Mouse (Mus musculus): ENCODE measurements at regions not wholly inside any gene's neighbourhood (a gene's known extent, or its start where the extent isn't known, plus 50 kb on each side); places are given as distances from the start of the nearest gene placed in this dataset.

GRCm38 (mm10) chr9:87452571-87452970 lies 197.2 kb upstream of the Cep162 start:
- DNase-seq, result no peak

DNA sequence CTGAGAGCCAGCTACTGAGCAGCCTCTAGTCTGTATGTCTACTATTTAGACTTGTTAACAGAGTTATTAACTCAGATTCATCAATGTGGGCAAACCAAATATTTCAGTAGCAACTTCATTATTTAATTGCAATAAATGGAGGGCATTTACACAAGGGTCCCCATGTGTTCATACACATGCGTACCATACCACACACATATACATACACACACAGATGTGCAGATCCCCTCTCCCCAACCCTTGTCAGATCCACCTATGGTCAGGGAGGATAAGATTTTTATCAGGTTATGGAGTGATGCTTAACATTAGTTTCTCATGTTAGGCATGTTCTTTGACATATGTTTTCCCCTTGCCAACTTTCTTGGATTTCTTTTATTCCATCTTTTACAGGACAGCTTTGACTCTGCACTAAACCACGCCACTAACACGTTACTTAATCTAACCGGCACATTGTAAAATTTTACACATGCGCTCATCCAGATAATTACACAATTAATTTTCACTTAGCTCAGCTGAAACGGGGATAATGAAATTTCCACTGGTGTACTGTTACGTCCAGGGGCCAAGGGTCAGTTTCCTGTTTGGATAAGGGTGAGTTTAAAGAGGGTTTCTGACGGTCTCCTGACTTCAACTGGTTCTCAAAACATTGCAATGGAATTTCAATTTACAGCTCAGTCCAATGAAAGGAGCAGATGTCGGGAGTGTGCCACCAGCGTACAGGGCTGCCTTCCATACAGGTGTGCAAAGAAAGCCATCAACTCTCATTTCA lies 188.3 kb upstream of the Cep162 start:
- no peak for DNase-seq

DNA sequence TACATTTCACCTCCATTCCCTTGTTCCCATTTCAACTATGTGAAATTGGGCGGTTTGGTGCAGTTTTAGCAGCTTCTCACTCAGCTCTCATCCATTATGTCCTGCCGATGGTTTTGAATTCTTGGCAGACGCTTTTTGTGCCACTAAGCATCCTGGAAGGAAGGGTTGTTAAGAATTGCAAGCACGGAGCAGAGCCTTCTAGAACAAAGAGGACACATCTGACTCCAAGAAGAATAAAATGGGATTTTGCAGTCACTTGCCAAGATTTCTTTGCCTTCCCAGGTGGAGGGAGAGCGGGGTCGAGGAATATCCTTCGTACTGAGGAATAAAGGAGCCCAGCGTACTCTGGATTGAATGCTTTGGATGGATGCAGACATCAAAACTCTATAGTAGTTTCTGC lies 176.7 kb upstream of the Cep162 start:
- DNase-seq, result no peak

- DNase-seq, result no peak
These were observed 176.2 kb upstream of the Cep162 start for GRCm38 (mm10) chr9:87431523-87431922.

DNA sequence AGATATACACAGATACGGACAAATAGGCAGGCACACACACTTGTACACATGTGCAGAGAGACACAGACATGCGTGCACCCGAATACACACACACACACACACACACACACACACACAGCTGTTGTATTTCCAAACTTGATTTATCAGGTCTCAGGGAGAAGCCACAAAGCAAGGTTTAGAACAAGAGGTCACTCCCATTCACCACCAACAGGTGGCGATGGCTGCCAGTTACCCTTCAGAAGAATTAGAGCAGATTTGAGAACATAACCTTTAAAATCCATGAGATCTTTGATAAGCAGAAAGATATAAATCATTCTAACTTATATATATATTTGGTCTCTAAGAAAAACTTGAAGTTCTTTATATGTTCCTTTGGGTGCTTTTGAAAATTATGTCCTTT lies 169.9 kb upstream of the Cep162 start:
- peak; percentile 5 to 15 for DNase-seq

GRCm38 (mm10) chr9:87421175-87421574 lies 165.8 kb upstream of the Cep162 start:
- DNase-seq, result no peak

DNA sequence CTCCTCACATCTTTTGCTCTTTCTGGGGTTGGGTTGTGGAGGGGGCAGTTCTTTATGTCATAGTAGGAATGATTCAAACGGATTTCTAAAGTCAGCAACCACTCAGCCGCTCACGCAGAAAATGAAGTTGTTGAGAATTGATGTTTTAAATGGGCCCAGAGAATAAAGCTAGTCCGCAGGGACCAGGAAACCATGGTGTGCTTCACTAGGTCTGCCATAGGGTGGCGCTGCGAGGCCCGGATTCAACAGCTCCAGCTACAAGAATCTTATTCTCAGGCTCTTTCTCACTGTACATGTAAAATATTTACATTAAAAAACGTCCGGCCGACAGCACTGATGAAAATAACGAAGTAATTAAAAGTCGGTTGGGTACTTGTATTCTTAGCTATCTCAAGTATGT lies 164.0 kb upstream of the Cep162 start:
- peak; percentile 15 to 28 for DNase-seq

GRCm38 (mm10) chr9:87412894-87413293 lies 157.6 kb upstream of the Cep162 start:
- DNase-seq, result no peak

- DNase-seq, result no peak
These were observed 155.7 kb upstream of the Cep162 start for GRCm38 (mm10) chr9:87411044-87411443.

- no peak for DNase-seq
These were observed 154.4 kb upstream of the Cep162 start for GRCm38 (mm10) chr9:87409736-87410135.

GRCm38 (mm10) chr9:87408805-87409204 lies 153.5 kb upstream of the Cep162 start:
- DNase-seq, result no peak

GRCm38 (mm10) chr9:87406476-87406875 lies 151.1 kb upstream of the Cep162 start:
- DNase-seq, result no peak

DNA sequence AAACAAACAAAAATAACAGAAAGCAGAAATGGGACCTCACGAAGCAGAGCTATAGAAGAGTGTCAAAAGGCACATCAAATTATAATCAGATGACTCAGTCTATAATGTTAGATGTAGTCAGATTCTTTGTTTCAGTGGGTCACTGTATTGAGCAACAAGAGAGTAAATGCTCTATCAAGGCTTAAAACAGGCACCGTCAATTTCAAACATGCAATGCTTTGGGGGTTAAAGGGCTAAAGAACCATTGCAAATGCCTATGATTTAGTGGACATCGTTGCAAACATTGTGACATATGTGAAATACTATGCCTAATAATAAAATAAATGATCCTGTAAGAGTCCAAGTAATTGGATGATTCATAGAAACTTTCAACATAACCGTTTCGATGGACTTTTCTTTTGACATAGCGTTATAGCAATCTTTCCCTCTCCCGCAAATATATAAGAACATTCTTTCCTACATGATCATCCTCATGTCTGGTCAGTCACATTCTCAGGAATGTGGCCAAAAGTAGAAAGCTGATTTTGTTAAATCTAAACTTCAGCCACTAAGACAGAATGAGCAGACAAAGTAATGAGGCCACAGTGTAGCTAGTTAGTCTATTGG lies 149.9 kb upstream of the Cep162 start:
- DNase-seq, result no peak

DNA sequence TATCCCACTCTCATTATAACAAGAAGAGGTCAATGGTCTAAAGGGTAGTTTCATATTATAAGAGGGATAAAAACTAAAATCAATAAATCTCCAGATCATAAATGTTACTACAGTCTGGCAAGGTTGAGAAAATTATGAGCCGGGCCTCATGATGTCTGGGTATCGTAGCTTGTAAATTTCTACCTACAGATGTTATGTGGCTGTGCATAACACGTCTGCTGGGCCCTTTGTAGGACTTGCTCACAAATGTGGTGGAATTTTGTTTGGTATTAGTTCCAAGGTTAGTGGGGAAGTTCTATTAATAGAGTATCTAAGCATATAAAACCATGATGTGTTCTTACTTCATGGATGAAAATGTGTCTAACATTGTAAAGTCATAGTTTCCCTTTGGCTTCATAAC lies 146.7 kb upstream of the Cep162 start:
- no peak for DNase-seq

DNA sequence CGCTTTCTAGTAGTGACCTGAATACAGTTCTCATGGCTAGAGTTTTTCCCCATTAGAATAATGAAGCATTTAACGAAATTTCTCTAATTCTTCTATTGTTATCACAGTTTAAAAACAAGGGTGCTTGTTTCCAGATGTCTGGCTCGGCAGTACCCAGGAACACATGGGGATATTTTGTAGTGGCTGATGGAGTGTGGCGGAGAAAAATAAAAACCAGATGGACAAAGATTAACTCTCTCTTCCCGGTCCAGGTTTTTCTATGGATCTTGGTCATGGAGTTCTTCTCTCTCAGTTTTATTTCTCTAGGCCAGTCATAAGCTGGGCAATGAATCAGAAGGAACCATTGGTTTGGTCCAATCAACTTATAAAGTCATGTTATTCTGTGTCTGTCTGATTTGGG lies 132.2 kb upstream of the Cep162 start:
- no peak for DNase-seq

DNA sequence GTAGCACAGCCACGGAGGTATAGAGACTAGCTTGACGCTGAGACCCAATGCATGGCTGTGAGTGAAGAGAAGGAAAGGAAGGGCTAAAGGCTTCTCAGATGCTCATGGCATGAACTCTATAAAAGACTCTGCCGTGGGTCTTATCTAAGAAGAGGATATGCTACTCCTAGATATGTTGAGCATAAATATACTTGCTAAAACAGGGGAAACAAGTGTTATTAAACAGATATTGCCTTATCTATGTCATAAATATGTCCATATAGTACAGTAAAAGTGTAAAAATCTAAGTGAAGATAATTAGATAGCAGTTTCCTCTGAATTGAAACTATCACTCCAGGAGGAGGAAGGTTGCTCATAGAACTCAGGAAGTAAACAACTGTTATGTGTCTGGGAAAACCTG lies 128.2 kb upstream of the Cep162 start:
- DNase-seq, result no peak

DNA sequence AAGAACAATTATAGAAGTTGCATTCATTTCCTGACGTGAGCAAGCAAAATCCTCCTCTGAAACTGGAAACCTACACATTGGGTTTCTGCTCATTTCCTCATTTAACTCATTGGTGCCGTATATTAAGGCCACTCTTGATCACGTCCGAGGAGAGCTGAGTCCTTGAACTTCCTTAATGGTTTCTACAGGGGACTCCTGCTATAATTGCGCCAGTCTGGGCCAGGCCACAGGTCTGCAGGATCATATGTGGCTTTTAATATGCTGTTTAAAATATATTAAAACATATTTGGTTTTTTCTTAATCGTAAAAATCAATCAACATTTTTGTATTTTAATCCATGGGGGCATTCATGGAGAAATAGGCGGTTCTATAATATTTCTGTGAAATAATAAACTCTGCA lies 122.6 kb upstream of the Cep162 start:
- no peak for DNase-seq

DNA sequence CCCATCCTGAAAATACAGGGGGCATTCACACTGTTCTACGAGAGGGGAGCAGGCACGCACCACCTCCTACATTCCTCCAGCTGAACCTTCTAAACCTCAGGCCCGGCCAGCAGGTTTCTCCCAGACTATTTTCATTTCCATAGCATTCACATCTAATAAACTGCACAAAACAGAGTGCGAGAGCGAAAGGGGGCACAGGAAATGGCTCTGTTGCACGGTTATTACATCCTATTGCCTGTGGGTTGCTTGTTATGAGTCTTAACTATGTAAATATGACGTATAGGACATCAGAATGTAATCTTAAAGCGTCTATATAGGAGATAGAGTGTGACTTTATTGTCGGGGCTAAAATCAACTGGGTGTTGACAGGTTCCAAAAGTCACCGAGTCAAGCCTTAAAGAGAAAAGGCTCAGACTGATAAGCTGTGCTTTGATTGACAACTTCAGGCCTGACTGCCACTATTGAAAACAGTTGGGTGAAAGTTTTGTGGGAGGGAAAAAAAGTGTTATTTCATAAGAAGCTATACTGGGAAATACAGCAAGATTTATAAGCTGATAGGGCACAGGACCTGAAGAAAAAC lies 121.5 kb upstream of the Cep162 start:
- DNase-seq, result no peak

- DNase-seq, result no peak
These were observed 117.0 kb upstream of the Cep162 start for GRCm38 (mm10) chr9:87372251-87372905.

GRCm38 (mm10) chr9:87369059-87369458 lies 113.7 kb upstream of the Cep162 start:
- no peak for DNase-seq

DNA sequence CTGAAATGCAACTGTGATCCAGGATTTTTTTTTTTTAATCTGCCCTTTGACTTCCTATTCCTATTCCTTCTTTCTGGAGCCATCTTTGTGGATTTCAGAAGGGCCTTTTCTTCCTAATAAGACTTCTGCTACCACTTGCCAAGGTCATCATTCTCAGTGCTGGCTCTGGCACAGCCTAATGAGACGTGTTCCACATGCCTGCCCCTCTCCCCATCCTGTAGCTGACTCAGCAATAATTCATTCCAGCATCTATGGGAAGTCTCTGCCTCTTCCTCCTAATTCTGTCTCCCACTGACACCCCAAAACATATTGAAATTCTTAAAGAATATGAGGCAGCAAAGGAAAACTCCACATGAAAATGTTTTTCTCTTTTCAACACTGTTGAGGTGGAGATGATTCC lies 91.7 kb upstream of the Cep162 start:
- no peak for DNase-seq

DNA sequence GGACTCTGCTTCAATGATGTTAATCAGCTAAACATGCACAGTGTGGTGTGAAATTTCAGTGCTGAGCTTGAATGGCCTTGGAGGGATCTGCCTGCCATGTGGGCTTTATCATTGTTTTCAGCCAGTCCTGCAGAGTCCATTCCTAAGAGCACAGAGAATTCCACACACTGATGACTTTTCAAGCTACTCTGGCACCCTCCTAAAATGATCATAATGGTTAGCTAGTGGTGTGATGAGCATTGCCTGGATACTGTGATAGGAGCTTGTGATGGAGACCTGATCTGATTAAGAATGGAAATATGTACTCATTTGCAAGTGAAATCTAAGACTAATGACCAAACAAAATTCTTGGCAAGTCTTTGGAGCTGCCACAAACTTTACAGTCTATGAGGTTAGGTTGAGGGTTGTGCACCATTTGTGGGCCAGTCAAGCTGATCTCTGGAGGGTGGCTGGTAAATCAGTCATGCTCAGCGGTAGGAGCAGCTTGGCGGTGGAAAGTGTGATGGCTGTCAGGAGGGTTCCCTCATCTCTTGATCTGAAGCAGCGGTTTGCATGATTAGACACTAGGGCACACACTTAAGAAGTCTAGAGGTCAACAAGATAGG lies 91.0 kb upstream of the Cep162 start:
- DNase-seq, result no peak

- DNase-seq, result no peak
These were observed 86.1 kb upstream of the Cep162 start for GRCm38 (mm10) chr9:87341438-87341837.
